Mouse (Mus musculus) limb, embryonic 10.5 days (tissue): Measurements from ENCODE around the gene Acvrl1. TPM values are rescaled to one million over a fixed set of nuclear protein-coding genes. Genes with fewer than 3 reads are reported as not detected.

ENCODE experiments used
- DNase-seq: peaks from one replicate; pipeline ENCODE4 v3.0.0-alpha.2; 2017; ENCODE audit warnings: low spot score
- H3K27ac ChIP-seq: fragments of 300-500 bp; sonication (generic); 2 replicates; pipeline ENCODE4 v1.5.1; 2016; ENCODE audit warnings: mild to moderate bottlenecking
- H3K27me3 ChIP-seq: fragments of 300-500 bp; sonication (generic); 2 replicates; pipeline ENCODE4 v1.6.1; 2016; ENCODE audit warnings: low read depth, mild to moderate bottlenecking; ENCODE audit not compliant: poor library complexity, severe bottlenecking
- H3K36me3 ChIP-seq: fragments of 300-500 bp; sonication (generic); 2 replicates; pipeline ENCODE4 v1.6.1; 2016; ENCODE audit warnings: mild to moderate bottlenecking, moderate library complexity
- H3K4me1 ChIP-seq: fragments of 300-500 bp; sonication (generic); 2 replicates; pipeline ENCODE4 v1.6.1; 2016
- H3K4me3 ChIP-seq: fragments of 300-500 bp; sonication (generic); 2 replicates; pipeline ENCODE4 v1.5.1; 2016; ENCODE audit warnings: mild to moderate bottlenecking, moderate library complexity
- H3K9me3 ChIP-seq: fragments of 300-500 bp; sonication (generic); replicated peaks from 2 replicates; pipeline ENCODE4 v1.6.1; 2016; ENCODE audit warnings: mild to moderate bottlenecking
- WGBS: fragments of 180-500 bp; shearing (Covaris S2); methylation state at CpG from one replicate; pipeline ENCODE4 v1.1.7; 2016; 5-methylcytosine and 5-hydroxymethylcytosine counted together
- polyA plus RNA-seq: library from polyadenylated mRNA; unstranded; fragments of >200 nt; fragmentation: Nextera tagmentation; extraction: Ambion mirVana; gene quantifications from 2 replicates; pipeline ENCODE4 v1.2.1, GENCODE M21; 2016

Gene Acvrl1
- polyA plus RNA-seq, 1 experiment from 2014 or later, result 8.3 TPM

- no peak for DNase-seq
- H3K27me3 ChIP-seq, result peaks cover 7% of the 10 kb centered on the region; the same call in 1 of the 2 replicates
- 83% methylated on average over 11 of the region's 11 CpGs for WGBS
- H3K4me1 ChIP-seq, result peaks cover 60% of the 10 kb centered on the region
- no peak overlapping the region for H3K27ac ChIP-seq
- peaks cover 5% of the 10 kb centered on the region; the same call in 1 of the 2 replicates for H3K36me3 ChIP-seq
- H3K9me3 ChIP-seq, result no peaks in the 10 kb centered on the region
- no peak overlapping the region for H3K4me3 ChIP-seq
These were observed 9.1 kb downstream of the Acvrl1 start for GRCm38 (mm10) chr15:101137455-101137854.

- Histone ChIP-seq H3K27me3 (peaks cover 3% of the 10 kb centered on the region; the same call in 1 of the 2 replicates), H3K9me3 (no peaks in the 10 kb centered on the region), H3K4me3 (no peak overlapping the region), H3K36me3 (peaks cover 5% of the 10 kb centered on the region; the same call in 1 of the 2 replicates), H3K4me1 (peaks cover 60% of the 10 kb centered on the region), H3K27ac (no peak overlapping the region)
- WGBS, result 90% methylated on average over 3 of the region's 3 CpGs
- DNase-seq, result no peak
These were observed 10.4 kb downstream of the Acvrl1 start for GRCm38 (mm10) chr15:101138675-101139074.

- Histone ChIP-seq H3K36me3 (peaks cover 5% of the 10 kb centered on the region; the same call in 1 of the 2 replicates), H3K4me1 (peaks cover 61% of the 10 kb centered on the region), H3K9me3 (no peaks in the 10 kb centered on the region), H3K27me3 (peaks cover 3% of the 10 kb centered on the region; the same call in 1 of the 2 replicates), H3K27ac (peak overlapping the region; percentile 74), H3K4me3 (no peak overlapping the region)
- no peak for DNase-seq
- WGBS, result 12% methylated on average over 12 of the region's 12 CpGs
These were observed 11.6 kb downstream of the Acvrl1 start for GRCm38 (mm10) chr15:101139885-101140284.

GRCm38 (mm10) chr15:101140587-101140986 is 12.3 kb downstream of the Acvrl1 start:
- no peaks in the 10 kb centered on the region for H3K9me3 ChIP-seq
- DNase-seq, result no peak
- peaks cover 3% of the 10 kb centered on the region; the same call in 1 of the 2 replicates for H3K27me3 ChIP-seq
- H3K4me3 ChIP-seq, result no peak overlapping the region
- WGBS, result 64% methylated on average over 6 of the region's 6 CpGs
- peaks cover 61% of the 10 kb centered on the region for H3K4me1 ChIP-seq
- H3K36me3 ChIP-seq, result peaks cover 5% of the 10 kb centered on the region; the same call in 1 of the 2 replicates
- H3K27ac ChIP-seq, result peak overlapping the region; percentile 74

GRCm38 (mm10) chr15:101141061-101141541 is 12.8 kb downstream of the Acvrl1 start:
- Histone ChIP-seq H3K4me3 (no peak overlapping the region), H3K4me1 (peaks cover 64% of the 10 kb centered on the region), H3K27me3 (peaks cover 3% of the 10 kb centered on the region; the same call in 1 of the 2 replicates), H3K36me3 (peaks cover 5% of the 10 kb centered on the region; the same call in 1 of the 2 replicates), H3K9me3 (no peaks in the 10 kb centered on the region), H3K27ac (peak overlapping the region; percentile 74; the same call in 1 of the 2 replicates)
- DNase-seq, result peak; percentile 86
- 3% methylated on average over 14 of the region's 14 CpGs for WGBS

- Histone ChIP-seq H3K9me3 (no peaks in the 10 kb centered on the region), H3K4me3 (no peak overlapping the region), H3K36me3 (no peaks in the 10 kb centered on the region), H3K4me1 (peaks cover 76% of the 10 kb centered on the region), H3K27me3 (peaks cover 3% of the 10 kb centered on the region; the same call in 1 of the 2 replicates), H3K27ac (peak overlapping the region; percentile 73)
- no peak for DNase-seq
- 44% methylated on average over 8 of the region's 8 CpGs for WGBS
These were observed 14.3 kb downstream of the Acvrl1 start for GRCm38 (mm10) chr15:101142672-101143071.

GRCm38 (mm10) chr15:101143494-101143893 is 15.2 kb downstream of the Acvrl1 start:
- no peaks in the 10 kb centered on the region for H3K36me3 ChIP-seq
- whole genome bisulfite sequencing, result 18% methylated on average over 8 of the region's 8 CpGs
- peak; percentile 68 for DNase-seq
- H3K9me3 ChIP-seq, result no peaks in the 10 kb centered on the region
- H3K4me3 ChIP-seq, result peak overlapping the region; percentile 29
- H3K27me3 ChIP-seq, result peaks cover 3% of the 10 kb centered on the region; the same call in 1 of the 2 replicates
- H3K27ac ChIP-seq, result peak overlapping the region; percentile 73
- H3K4me1 ChIP-seq, result peaks cover 84% of the 10 kb centered on the region

- 78% methylated on average over 5 of the region's 5 CpGs for WGBS
- peaks cover 3% of the 10 kb centered on the region; the same call in 1 of the 2 replicates for H3K27me3 ChIP-seq
- H3K4me3 ChIP-seq, result no peak overlapping the region
- H3K9me3 ChIP-seq, result no peaks in the 10 kb centered on the region
- no peaks in the 10 kb centered on the region for H3K36me3 ChIP-seq
- peak overlapping the region; percentile 73 for H3K27ac ChIP-seq
- no peak for DNase-seq
- H3K4me1 ChIP-seq, result peaks cover 82% of the 10 kb centered on the region
These were observed 15.9 kb downstream of the Acvrl1 start for GRCm38 (mm10) chr15:101144176-101144575.

GRCm38 (mm10) chr15:101144779-101145178 is 16.5 kb downstream of the Acvrl1 start:
- no peaks in the 10 kb centered on the region for H3K9me3 ChIP-seq
- no peaks in the 10 kb centered on the region for H3K36me3 ChIP-seq
- 85% methylated on average over 8 of the region's 8 CpGs for WGBS
- no peak overlapping the region for H3K4me3 ChIP-seq
- no peaks in the 10 kb centered on the region for H3K27me3 ChIP-seq
- no peak for DNase-seq
- peak overlapping the region; percentile 73; the same call in 1 of the 2 replicates for H3K27ac ChIP-seq
- H3K4me1 ChIP-seq, result peaks cover 76% of the 10 kb centered on the region

- peak overlapping the region; percentile 37 for H3K4me3 ChIP-seq
- H3K4me1 ChIP-seq, result peaks cover 68% of the 10 kb centered on the region
- DNase-seq, result peak; percentile 97
- H3K27ac ChIP-seq, result peak overlapping the region; percentile 85
- no peaks in the 10 kb centered on the region for H3K9me3 ChIP-seq
- no peaks in the 10 kb centered on the region for H3K27me3 ChIP-seq
- 11% methylated on average over 19 of the region's 19 CpGs for WGBS
- H3K36me3 ChIP-seq, result no peaks in the 10 kb centered on the region
These were observed 17.2 kb downstream of the Acvrl1 start for GRCm38 (mm10) chr15:101145424-101146099.

- WGBS, result 72% methylated on average over 15 of the region's 15 CpGs
- H3K27ac ChIP-seq, result peak overlapping the region; percentile 85
These were observed 18.0 kb downstream of the Acvrl1 start for GRCm38 (mm10) chr15:101146100-101146965.

GRCm38 (mm10) chr15:101147115-101147909 is 19.0 kb downstream of the Acvrl1 start:
- Histone ChIP-seq H3K4me1 (peaks cover 58% of the 10 kb centered on the region), H3K27ac (no peak overlapping the region), H3K27me3 (no peaks in the 10 kb centered on the region), H3K4me3 (no peak overlapping the region), H3K36me3 (no peaks in the 10 kb centered on the region), H3K9me3 (no peaks in the 10 kb centered on the region)
- WGBS, result 82% methylated on average over 16 of the region's 16 CpGs
- no peak for DNase-seq

More at GRCm38 (mm10) chr15:101146100-101146965, 18.0 kb downstream of the Acvrl1 start:
- H3K36me3 ChIP-seq, result no peaks in the 10 kb centered on the region
- H3K9me3 ChIP-seq, result no peaks in the 10 kb centered on the region
- H3K4me1 ChIP-seq, result peaks cover 60% of the 10 kb centered on the region
- H3K27me3 ChIP-seq, result no peaks in the 10 kb centered on the region
- DNase-seq, result no peak
- H3K4me3 ChIP-seq, result peak overlapping the region; percentile 37; the same call in 1 of the 2 replicates
